Mouse (Mus musculus): ENCODE measurements around the gene Cgrrf1.

GRCm38 (mm10) chr14:46782187-46782828 lies 49.6 kb upstream of the Cgrrf1 start:
- TF ChIP-seq CTCF (IDR thresholded peaks at IDR 0.05; ENCODE audit: low read depth) (no peak), EP300 (optimal IDR thresholded peaks at IDR 0.05) (no peak)
